Mouse (Mus musculus) spleen, postnatal 4 days (tissue): ENCODE measurements around the gene Nup85.
"Not testable (repeated sequence)": the region's sequence is repeated elsewhere in the genome, so short reads cannot be mapped to it uniquely, and the experiment has no call there.

Experiments used
- DNase-seq, 2 experiments: peaks; one replicate each; pipeline ENCODE4 v3.0.0; 2022; ENCODE audit warnings: low spot score in 2 of 2

Nup85 gene

DNA sequence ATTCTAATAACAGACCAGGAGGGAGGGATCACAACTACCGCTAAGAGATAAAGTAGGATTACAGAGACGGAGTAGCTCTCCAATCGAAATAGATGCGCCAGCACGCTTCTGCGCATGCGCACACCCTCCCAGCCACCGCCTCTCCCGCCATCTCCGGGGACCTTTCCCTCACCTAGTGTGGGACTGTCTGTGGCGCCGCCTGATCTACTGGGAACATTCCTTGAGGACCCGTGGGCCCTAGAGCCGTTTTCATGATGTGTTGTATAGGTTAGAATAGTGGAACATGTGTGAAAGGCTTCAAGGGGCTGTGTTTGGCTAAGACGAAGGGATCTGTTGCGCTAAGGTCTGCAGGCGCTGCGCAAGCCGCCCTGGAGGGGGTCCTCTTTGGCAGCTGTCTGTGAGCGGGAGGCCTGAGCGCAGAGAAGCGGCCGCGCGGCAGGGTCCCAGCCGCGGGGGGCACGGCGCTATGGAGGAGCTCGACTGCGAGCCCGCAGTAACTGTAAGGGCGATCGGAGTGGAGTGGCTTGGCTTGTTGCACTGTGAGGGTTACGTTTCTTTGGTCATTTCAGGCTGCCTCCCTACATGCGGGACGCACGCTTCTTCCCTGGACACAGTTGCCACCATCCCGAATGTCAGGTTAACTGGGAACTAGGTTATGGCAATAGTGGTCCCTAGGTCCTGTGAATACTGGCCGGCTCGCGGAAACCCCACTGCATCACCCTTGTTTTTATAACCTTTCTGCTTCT is at the start of gene Nup85:
Gene Nup85 (plus strand): TSS at position 371 of the 746 bp plus-strand sequence.
- DNase-seq, result peak; percentile 99 to 100

DNA sequence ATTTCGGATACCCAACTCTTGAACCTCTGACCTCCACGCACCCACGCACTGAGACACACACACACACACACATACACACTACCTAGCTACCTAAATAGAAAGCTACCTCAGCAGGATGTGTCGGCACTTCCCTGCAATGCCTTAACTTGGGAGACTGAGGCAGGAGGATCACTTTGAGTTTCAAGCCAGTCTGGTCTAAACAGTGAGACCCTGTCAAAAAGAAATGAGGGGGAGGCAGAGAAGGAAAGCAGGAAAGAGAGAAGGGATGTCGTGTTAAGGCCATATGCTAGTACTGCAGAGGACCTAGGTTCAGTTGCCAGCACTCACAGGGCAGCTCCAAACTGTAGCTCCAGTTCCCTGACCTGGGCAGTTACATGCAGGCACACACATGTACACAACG is 49.2 kb upstream of the Nup85 start:
- DNase-seq, result no peak

DNA sequence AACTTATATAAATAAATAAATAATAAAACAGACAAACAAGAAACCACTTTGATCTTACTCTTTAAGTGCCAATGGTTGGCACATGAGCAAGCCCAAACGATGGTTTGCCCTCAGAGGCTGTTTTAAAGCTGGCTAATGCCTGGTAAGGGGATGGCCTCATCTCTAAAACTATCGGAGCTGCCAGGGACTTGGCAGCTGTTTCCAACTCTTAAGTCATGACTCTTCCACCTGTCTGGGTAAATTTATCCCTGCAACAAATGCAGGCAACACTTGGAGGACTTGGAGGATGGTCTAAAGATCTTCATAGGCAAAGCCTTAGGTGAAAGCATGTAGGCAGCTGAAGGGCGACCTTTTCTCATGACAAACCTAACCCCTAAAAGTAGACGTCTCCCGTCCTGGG is 47.3 kb upstream of the Nup85 start:
- no peak for DNase-seq

DNA sequence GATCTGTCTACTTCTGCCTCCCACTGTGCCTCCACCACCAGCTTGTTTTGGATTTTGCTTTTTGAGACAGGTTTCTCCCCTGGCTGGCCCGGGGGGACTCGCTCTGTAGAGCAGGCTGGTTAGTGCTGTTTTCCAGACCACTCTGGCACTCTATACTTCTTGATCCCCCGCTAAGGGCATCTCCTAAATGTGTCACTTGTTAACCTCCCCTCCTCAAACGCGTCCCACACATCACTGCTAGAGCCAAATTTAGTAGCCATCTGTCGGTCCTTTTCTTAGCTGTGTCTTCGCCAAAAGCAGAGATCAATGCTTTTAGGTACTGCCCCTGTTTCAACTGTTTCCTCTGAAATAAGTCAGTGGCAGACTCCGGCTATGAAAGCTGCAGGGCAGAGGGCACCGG is 45.5 kb upstream of the Nup85 start:
- no peak for DNase-seq

DNA sequence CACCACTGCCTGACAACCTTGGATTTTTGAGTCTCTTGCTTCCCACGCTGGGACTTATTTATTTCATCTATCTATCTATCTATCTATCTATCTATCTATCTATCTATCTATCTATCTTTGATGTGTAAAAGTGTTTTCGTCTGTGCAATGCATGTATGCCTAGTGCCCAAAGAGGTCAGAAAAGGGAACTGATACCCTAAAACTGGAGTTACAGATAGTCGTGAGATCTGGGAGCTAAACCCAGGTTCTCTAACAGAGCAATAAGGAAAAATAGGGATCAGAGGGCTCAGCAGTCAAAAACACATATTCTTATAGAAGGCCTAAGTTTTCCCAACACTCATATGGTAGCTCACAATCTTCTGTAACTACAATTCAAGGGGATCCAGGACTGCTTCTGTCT is 44.7 kb upstream of the Nup85 start:
- DNase-seq, result no peak

DNA sequence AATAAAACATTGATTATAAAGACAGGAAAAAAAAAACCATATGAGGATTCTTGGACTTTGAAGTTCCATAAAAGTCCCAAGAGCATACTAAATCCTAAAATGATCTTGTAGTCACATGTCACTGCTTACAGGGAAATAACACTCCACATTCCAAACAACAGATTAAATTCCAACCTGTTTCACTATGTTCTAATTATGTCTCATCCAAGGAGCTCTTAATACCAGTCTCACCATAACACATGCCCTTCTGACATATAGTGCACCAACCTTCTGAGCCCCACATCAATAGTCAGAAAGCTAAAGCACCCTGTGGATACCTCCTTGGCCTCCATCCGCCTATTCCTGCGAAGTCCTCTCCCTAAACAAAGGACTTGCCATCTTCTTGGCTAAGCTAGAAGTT is 44.0 kb upstream of the Nup85 start:
- no peak for DNase-seq

DNA sequence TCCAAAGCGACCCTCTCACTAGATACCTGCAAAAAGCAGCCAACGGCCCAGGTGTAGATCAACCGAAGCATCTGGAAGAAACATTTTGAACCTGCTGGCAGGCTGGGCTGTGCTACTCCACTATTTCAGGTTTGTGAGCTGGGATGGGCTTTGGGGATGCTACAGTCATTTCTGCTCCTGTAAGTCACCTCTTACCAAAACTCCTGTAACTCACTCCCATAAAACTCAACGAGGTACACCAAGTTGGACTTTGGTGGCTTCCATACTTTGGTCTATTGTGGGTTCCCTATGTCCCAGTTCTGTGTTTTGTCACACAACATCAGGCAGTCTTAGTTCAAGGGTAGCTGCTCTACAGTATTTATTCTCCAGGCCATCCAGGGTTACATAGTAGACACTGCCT is 43.2 kb upstream of the Nup85 start:
- no peak for DNase-seq

DNA sequence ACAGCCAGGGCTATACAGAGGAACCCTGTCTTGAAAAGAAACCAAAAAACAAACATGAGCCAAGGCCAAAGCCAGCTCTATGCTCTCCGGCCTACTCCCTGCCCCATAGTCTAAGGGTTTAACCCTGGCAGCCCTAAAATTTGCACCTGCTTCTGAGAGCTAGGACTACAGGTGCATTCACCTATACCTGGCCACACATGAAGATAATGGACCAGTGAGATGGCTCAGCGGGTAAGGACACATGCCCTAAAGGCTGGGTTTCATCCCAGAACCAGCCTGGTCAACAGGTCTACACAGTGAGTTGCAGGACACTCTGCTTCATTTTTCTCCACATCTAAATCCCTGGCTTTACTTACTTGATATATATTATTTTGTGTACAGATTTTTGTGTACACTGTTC is 42.0 kb upstream of the Nup85 start:
- no peak for DNase-seq

DNA sequence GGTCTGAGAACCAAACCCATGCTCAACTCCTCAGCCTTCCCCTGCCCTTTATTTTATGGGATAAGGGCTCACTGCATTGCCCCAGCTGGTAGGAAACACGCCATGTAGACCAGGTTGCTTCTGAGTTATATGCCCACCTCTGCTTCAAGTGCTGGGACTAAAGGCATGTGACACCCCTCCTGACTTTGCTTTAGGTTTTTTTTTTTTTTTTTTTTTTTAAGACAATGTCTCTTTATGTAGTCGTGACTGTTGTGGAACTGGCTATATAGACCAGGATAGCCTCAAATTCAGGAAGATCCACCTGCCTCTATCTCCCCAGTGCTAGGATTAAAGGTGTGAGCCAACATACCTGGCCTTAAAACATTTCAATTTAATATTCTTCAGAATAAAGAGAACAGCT is 41.5 kb upstream of the Nup85 start:
- DNase-seq, result no peak

DNA sequence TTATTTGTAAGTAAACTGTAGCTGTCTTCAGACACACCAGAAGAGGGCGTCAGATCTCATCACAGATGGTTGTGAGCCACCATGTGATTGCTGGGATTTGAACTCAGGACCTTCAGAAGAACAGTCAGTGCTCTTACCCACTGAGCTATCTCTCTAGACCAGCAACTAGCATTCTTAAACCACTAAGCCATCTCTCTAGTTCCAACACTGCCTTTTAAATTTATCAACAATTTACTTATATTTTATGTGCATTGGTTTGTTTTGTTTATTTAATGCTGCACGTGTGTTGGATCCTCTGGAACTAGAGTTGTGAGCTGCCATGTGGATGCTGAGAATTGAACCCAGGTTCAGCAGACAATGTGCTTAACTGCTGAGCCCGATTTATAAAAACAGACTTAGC is 37.8 kb upstream of the Nup85 start:
- not testable (repeated sequence) for DNase-seq

DNA sequence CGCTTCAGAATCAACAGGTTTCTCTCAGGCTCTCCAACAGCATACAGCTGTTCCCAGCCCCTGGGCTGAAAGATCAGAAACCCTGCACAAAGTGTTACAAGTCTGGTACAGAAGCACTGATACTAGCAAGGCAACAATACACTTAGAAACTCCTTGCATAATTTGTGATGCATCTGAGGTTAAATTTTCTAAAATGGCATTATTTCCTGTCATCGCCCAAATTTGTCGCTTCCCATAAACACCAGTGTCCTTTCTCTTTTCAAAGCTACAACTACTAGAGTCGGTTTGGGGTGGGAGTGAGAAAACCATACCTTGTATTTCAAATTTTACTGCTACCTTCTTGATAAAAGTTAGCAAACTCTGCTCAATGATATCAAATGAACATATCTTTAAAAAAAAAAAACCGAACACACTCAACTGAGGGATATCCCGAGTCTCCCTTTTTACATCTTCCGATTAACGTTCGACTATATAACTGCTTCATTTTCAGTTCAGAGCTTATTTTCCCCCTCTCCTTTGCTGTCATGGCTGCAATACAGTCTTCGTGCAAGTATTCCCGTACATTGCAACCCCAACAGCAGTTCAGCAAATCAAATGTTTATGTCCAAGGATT is 29.4 kb upstream of the Nup85 start:
- DNase-seq, result no peak

DNA sequence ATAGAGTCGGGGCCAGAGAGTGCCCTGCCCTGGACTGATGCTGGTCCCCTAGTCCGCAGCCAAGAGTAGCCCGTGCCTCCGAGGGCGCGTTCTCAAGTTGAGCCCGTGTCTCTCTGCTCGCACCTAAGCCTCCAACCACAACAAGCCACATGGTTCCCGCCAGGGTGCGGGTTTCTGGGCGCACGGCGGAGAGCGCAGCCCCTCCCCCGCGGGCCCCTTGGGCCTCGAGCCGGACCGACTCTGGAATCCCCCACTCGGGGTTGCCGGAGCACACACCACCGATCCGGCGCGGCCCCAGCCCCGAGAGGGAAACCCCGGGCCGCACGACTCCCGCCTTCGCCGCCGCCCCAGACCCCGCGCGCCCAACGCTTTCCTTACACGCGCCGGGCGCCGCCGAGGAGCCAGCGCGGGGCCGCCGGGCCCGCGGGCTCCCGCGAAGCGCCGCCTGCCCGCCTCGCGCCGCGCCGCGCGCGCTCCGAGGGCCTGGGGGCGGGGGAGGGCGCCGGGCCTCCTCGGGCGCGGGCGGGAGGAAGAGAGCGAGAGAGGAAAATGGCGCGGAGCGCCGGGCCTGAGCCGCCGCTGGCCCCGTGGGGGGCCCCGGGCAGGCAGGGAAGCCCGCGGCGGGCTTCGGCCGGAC is 28.7 kb upstream of the Nup85 start:
- DNase-seq, result peak; percentile 68 to 85

DNA sequence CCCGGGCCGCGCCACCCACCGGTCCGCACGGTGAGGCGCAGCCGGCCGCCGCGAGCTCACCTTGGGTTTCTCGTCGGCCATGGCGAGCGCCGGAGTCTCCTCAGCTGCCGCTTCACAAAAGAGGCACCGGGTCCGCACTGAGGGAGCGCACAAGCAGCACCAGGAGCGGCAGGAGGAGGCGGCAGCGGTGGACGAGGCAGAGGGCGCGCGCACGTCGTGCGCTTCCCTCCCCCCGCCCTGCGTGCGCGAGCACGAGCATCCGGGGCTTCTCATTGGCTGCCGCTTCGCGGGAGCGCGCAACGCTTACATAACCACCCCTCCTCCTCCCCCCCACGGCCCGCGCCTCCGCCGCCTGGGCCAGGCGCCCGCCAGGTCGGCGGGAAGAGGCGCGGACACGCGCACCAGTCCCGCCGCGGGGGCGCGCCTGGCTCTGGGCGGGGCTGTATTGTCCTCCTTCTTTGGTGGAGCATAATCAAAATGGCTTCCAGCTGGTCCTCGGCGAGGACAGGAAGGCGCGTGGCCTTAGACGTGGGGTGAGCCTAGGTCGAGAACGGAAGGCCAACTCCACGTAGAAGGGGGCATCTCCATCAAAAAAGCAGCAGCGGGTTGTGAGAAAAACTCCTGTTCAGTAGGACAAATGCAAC is 28.1 kb upstream of the Nup85 start, which contains the start of gene Sumo2:
Gene Sumo2 (minus strand): TSS at position 239 of the 644 bp plus-strand sequence.
- peak; percentile 99 for DNase-seq

DNA sequence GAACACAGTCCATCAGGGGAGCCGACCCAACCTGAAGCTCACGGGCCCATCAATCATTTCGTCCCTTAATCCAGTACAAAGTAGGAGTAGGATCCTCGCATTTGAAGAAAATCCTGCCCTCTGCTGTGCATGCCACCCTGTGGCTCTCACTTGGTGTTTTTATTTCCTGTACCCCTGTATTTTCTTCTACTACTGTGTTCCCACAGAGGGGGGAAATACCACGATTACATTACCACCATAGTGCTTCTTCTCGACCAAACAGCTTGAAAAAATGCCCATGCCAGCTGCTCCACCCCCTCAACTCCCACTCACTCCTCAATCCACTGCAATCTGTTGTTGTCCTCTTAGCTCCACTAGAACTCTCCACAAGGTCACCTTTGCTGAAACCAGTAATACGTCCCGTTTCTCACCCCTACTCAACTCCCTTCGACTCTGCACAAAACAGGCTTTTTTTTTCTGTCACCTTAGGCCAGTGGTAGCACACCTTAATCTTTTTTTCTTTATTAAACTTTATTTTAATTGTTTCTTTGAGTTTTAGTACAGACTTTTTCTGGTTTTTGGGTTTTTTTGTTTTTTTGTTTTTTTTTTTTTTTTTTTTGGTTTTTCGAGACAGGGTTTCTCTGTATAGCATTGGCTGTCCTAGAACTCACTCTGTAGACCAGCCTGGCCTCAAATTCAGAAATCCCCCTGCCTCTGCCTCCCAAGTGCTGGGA is 27.2 kb upstream of the Nup85 start:
- DNase-seq, result no peak

DNA sequence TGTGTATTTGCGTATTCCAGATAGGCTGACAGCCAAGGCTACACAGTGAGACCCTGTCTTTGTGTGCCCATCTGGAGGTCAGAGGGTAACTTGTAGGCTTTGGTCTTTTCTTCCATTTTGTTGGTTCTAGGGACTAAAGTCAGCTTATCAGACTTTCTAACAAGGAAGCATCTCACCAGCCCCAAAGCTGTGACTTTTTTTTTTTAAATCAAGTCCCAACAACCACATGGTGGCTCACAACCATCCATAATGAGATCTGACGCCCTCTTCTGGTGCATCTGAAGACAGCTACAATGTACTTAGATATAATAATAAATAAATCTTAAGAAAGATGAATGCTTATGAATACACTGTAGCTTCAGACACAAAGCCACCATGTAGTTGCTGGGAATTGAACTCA is 26.2 kb upstream of the Nup85 start:
- DNase-seq, result no peak

DNA sequence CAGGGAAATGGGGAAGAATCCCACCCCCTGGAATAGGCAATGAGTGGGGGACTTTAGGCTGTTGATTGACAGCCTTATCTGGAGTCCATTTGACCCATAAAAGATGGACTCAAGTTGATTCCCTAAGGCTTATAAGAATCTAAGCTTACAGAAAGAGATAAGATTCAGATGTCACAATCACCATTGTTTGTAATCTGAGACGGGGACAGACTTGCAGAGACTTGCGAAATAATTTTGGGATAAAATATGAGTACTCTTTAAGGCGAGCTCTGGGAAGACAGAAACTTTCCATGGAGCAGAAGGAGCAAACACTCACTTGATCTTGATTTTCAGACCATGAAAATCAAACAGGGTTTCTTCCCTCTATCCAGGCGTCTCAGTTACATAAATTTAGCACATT is 20.7 kb upstream of the Nup85 start:
- no peak for DNase-seq

DNA sequence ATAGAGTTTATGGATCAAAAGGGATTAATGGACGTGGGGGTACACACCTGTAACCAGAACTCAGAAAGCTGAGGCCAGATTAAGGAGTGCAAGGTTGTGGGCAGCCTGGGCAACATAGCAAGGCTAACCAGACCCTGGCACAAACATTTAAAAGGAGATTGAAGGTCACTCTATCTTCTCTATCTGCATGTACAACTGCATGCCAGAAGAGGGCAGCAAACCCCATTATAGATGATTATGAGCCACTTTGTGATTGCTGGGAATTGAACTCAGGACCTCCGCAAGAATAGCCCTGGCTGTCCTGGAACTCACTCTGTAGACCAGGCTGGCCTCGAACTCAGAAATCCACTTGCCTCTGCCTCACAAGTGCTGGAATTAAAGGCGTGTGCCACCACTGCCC is 11.5 kb upstream of the Nup85 start:
- peak in 1 of 2 experiments; percentile 18 for DNase-seq

DNA sequence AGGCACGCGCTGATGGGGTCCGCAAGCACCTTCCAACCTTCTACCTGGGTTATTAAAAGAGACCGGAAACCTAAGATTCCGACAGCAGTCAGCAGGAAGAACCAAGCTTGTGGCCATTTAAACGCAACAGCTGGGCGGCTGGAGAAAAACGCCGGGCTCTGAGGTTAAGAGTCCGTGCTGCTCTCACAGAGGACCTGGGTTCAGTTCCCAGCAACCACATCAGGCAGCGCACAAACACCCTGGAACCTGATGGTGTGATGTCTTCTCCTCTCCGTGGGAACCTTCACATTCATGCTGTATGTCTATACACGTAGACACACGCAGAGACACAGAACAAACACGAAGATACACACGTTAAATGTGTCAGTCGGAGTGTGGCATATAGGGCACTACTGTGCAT is 8.5 kb upstream of the Nup85 start:
- DNase-seq, result no peak

DNA sequence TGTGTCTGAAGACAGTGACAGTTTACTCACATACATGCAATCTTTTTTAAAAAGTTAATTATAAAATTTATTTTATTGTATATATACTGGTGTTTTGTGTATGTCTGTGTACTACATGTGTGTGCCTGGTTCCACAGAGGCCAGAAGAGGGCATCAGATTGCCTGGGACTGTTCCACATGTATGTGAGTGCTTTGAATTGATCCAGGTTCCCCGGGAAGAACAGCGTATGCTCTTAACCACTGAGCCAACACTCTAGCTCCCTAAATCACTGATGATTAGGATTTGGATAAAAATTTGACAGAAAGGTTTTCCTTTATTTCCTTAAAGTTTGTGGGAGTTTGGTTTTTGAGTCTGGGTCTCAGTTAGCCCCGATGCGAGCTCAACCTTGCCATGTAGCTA is 828 bp upstream of the Nup85 start:
- no peak for DNase-seq

DNA sequence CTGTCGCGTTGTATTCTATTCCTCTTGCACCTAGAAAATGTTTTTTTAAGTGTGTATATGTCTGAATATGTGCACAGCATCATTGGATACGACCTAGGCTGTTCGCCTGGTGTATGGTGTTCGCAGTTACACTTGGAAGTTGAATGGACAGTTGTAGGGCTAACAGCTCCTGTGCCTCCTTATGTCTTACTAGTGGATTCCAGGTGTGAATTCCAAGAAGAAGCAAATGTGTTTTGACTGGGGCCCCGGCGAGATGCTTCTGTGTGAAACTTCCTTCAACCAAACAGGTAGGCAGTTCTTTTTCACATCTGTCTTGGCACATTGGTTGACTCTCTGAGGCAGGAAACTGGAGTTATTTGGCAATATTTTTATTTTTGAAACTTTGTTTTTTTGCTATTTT is 727 bp downstream of the Nup85 start:
- DNase-seq, result no peak

DNA sequence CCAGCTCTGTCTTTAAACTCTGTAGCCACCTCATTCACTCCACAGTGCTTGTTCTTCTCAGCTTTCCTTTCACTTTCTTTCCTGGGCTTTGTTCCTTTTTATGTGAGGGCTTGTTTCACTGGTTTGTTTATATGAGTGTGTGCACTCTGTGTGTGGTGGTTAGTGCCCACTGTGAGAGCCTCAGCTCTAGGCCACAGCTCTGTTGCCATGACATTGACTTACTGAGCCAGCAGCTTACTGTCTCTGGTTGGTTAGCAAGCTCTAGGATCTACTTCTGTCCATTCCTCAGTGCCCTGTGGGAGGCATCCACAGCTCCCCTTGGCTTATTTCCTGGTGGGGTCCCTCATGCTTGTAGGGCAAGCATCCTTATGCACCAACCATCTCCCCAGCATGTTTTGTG is 14.8 kb downstream of the Nup85 start:
- no peak for DNase-seq
